Mouse (Mus musculus): ENCODE measurements at regions not wholly inside any gene's neighbourhood (a gene's known extent, or its start where the extent isn't known, plus 50 kb on each side); places are given as distances from the start of the nearest gene placed in this dataset.
A peak's percentile ranks its signal among the peaks of the same experiment; 100 is the strongest.
"Not testable (repeated sequence)": the region's sequence is repeated elsewhere in the genome, so short reads cannot be mapped to it uniquely, and the experiment has no call there.

GRCm38 (mm10) chr8:39218716-39219115 lies 1456.2 kb upstream of the Adam24 start:
- no peak for DNase-seq (ENCODE audit: extremely low spot score in 1 of 2, low spot score in 2 of 2)
- intact Hi-C loops (cut with DNase I): no loop called here

- intact Hi-C loops (cut with DNase I): no loop called here
- DNase-seq (ENCODE audit: extremely low spot score in 1 of 2, low spot score in 2 of 2): no peak
Measured at GRCm38 (mm10) chr8:39227239-39227638, 1447.6 kb upstream of the Adam24 start.

GRCm38 (mm10) chr8:39268970-39269497 lies 1405.8 kb upstream of the Adam24 start:
- peak; percentile 24 to 50 for DNase-seq (ENCODE audit: extremely low spot score in 1 of 2, low spot score in 2 of 2)
- intact Hi-C loops (cut with DNase I): no loop called here

GRCm38 (mm10) chr8:39297548-39298306 lies 1377.2 kb upstream of the Adam24 start:
- intact Hi-C loops (cut with DNase I): no loop called here
- no peak for DNase-seq (ENCODE audit: extremely low spot score in 1 of 2, low spot score in 2 of 2)

- no peak for DNase-seq (ENCODE audit: extremely low spot score in 1 of 2, low spot score in 2 of 2)
- intact Hi-C loops (cut with DNase I): no loop called here
Measured at GRCm38 (mm10) chr8:39303742-39304336, 1371.0 kb upstream of the Adam24 start.

- intact Hi-C loops (cut with DNase I): no loop called here
- DNase-seq (ENCODE audit: extremely low spot score in 1 of 2, low spot score in 2 of 2): no peak
Measured at GRCm38 (mm10) chr8:39313854-39314253, 1361.0 kb upstream of the Adam24 start.

GRCm38 (mm10) chr8:39315521-39316233 lies 1359.2 kb upstream of the Adam24 start:
- intact Hi-C loops (cut with DNase I): no loop called here
- DNase-seq (ENCODE audit: extremely low spot score in 1 of 2, low spot score in 2 of 2): no peak

- intact Hi-C loops (cut with DNase I): no loop called here
- DNase-seq (ENCODE audit: extremely low spot score in 1 of 2, low spot score in 2 of 2): no peak
Measured at GRCm38 (mm10) chr8:39316234-39316568, 1358.7 kb upstream of the Adam24 start.

GRCm38 (mm10) chr8:39329378-39329777 lies 1345.5 kb upstream of the Adam24 start:
- DNase-seq (ENCODE audit: extremely low spot score in 1 of 2, low spot score in 2 of 2): no peak
- intact Hi-C loops (cut with DNase I): no loop called here

GRCm38 (mm10) chr8:39344731-39345130 lies 1330.1 kb upstream of the Adam24 start:
- no peak for DNase-seq (ENCODE audit: extremely low spot score in 1 of 2, low spot score in 2 of 2)
- intact Hi-C loops (cut with DNase I): no loop called here

- DNase-seq (ENCODE audit: extremely low spot score in 1 of 2, low spot score in 2 of 2): no peak
- intact Hi-C loops (cut with DNase I): no loop called here
Measured at GRCm38 (mm10) chr8:39346471-39346870, 1328.4 kb upstream of the Adam24 start.

GRCm38 (mm10) chr8:39348956-39349355 lies 1325.9 kb upstream of the Adam24 start:
- intact Hi-C loops (cut with DNase I): no loop called here
- DNase-seq (ENCODE audit: extremely low spot score in 1 of 2, low spot score in 2 of 2): no peak

- intact Hi-C loops (cut with DNase I): no loop called here
Measured at GRCm38 (mm10) chr8:39355412-39355811, 1319.5 kb upstream of the Adam24 start.

GRCm38 (mm10) chr8:39357111-39357510 lies 1317.8 kb upstream of the Adam24 start:
- DNase-seq (ENCODE audit: extremely low spot score in 1 of 2, low spot score in 2 of 2): no peak
- intact Hi-C loops (cut with DNase I): no loop called here

More at GRCm38 (mm10) chr8:39355412-39355811, 1319.5 kb upstream of the Adam24 start:
- DNase-seq (ENCODE audit: extremely low spot score in 1 of 2, low spot score in 2 of 2): peak in 1 of 2 experiments; percentile 8

- peak in 1 of 2 experiments; percentile 14 for DNase-seq (ENCODE audit: extremely low spot score in 1 of 2, low spot score in 2 of 2)
- intact Hi-C loops (cut with DNase I): no loop called here
Measured at GRCm38 (mm10) chr8:39357865-39358264, 1317.0 kb upstream of the Adam24 start.

- DNase-seq (ENCODE audit: extremely low spot score in 1 of 2, low spot score in 2 of 2); intact Hi-C loops (cut with DNase I): not testable (repeated sequence)
Measured at GRCm38 (mm10) chr8:39366346-39366745, 1308.5 kb upstream of the Adam24 start.

Data from left cerebral cortex, postnatal 10 days (tissue).